Mouse (Mus musculus): ENCODE results near the gene Wrap73.

DNA sequence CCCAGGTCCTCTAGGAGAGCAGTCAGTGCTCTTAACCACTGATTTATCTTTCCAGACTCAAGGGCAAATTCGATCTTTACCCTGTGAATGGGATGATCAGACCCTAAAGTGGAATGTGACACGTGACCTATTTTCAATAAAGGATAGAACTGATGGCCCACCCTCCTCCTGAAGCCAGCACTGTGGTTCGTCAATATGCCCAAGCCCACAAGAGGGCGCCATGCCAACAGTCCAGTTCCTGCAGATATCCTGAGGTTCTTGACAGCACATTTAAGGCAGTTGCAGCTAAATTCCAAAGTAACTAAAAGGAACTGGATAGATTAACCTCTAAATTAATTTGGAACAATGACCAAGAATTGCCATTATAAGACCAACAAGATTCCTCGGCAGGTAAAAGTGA, 24.9 kb downstream of the Wrap73 start:
- TF ChIP-seq EP300 (IDR thresholded peaks at IDR 0.05; ENCODE audit: low read length): no peak
- no peak for TF ChIP-seq GABPA (IDR thresholded peaks at IDR 0.05; ENCODE audit: insufficient replicate concordance, low read depth, low read length)
